Mouse (Mus musculus) MEL (cell line): ENCODE results near the gene Trit1. TPM values are rescaled to one million over a fixed set of nuclear protein-coding genes. Genes with fewer than 3 reads are reported as not detected.

Experiments
- DNase-seq: peaks from one replicate; pipeline ENCODE4 v3.0.0; 2011; ENCODE audit warnings: low read depth, low spot score
- H3K27ac ChIP-seq: 2 replicates; pipeline ENCODE4 v1.5.1; 2012; ENCODE audit warnings: low read depth, mild to moderate bottlenecking, control low read depth, low read length, moderate library complexity; ENCODE audit not compliant: control insufficient read depth
- H3K27me3 ChIP-seq, 2 experiments: fragments of 150-350 bp in 1 of 2; sonication (generic) in 1 of 2; 2 replicates each; pipeline ENCODE4 v1.6.1; 2012; ENCODE audit warnings: low read length in 2 of 2, mild to moderate bottlenecking in 2 of 2, improper control_type of control experiment in 1 of 2, moderate library complexity in 1 of 2; ENCODE audit not compliant: insufficient read depth in 2 of 2, control insufficient read depth in 1 of 2
- H3K36me3 ChIP-seq, 2 experiments: 2 replicates each; pipeline ENCODE4 v1.6.1; 2012 to 2014; ENCODE audit warnings: low read length in 2 of 2, improper control_type of control experiment in 1 of 2, inconsistent platforms in 1 of 2, mild to moderate bottlenecking in 1 of 2; ENCODE audit not compliant: insufficient read depth in 2 of 2, control insufficient read depth in 1 of 2
- H3K4me1 ChIP-seq, 2 experiments: fragments of 150-350 bp in 1 of 2; sonication (generic) in 1 of 2; 2 replicates each; pipeline ENCODE4 v1.6.1; 2012; ENCODE audit warnings: low read length in 2 of 2, improper control_type of control experiment in 1 of 2, mild to moderate bottlenecking in 1 of 2; ENCODE audit not compliant: insufficient read depth in 2 of 2, control insufficient read depth in 1 of 2
- H3K4me3 ChIP-seq, 2 experiments: fragments of 150-350 bp in 1 of 2; sonication (generic) in 1 of 2; 2 replicates each; pipeline ENCODE4 v1.5.1; 2012; ENCODE audit warnings: low read depth in 2 of 2, low read length in 2 of 2, mild to moderate bottlenecking in 2 of 2, moderate library complexity in 2 of 2, control low read depth in 1 of 2, improper control_type of control experiment in 1 of 2; ENCODE audit not compliant: control insufficient read depth in 1 of 2, insufficient read depth in 1 of 2
- H3K79me2 ChIP-seq: 2 replicates; pipeline ENCODE4 v1.6.1; 2012; ENCODE audit warnings: mild to moderate bottlenecking, low read length, moderate library complexity; ENCODE audit not compliant: control insufficient read depth, poor library complexity, insufficient read depth
- H3K9ac ChIP-seq: 2 replicates; pipeline ENCODE4 v1.6.1; 2012; ENCODE audit warnings: low read depth, mild to moderate bottlenecking, control low read depth, low read length, moderate library complexity; ENCODE audit not compliant: control insufficient read depth, poor library complexity, severe bottlenecking
- H3K9me3 ChIP-seq: fragments of 150-350 bp; sonication (generic); replicated peaks from 2 replicates; pipeline ENCODE4 v1.6.1; 2012; ENCODE audit warnings: mild to moderate bottlenecking, low read length, improper control_type of control experiment, moderate library complexity; ENCODE audit not compliant: insufficient read depth
- BHLHE40 ChIP-seq: IDR thresholded peaks from 2 replicates; pipeline ENCODE4 v1.6.1; 2012; ENCODE audit warnings: low read depth, mild to moderate bottlenecking, inconsistent platforms, low read length, improper control_type of control experiment, borderline replicate concordance
- CHD1 ChIP-seq: IDR thresholded peaks from 2 replicates; pipeline ENCODE4 v1.6.1; 2012; ENCODE audit warnings: low read depth, mild to moderate bottlenecking, inconsistent platforms, low read length, improper control_type of control experiment
- E2F4 ChIP-seq: IDR thresholded peaks from 2 replicates; pipeline ENCODE4 v1.6.1; 2011; ENCODE audit warnings: low read depth, low read length, improper control_type of control experiment, borderline replicate concordance
- ELF1 ChIP-seq: IDR thresholded peaks from 2 replicates; pipeline ENCODE4 v1.6.1; 2014; ENCODE audit warnings: low read depth, mild to moderate bottlenecking, inconsistent platforms, low read length, improper control_type of control experiment, moderate library complexity
- GABPA ChIP-seq: IDR thresholded peaks from 2 replicates; pipeline ENCODE4 v1.6.1; 2012; ENCODE audit warnings: low read depth, mild to moderate bottlenecking, inconsistent platforms, low read length, improper control_type of control experiment, moderate library complexity
- GATA1 ChIP-seq: IDR thresholded peaks from 2 replicates; pipeline ENCODE4 v1.6.1; 2011; ENCODE audit warnings: low read depth, low read length, improper control_type of control experiment
- HCFC1 ChIP-seq: IDR thresholded peaks from 2 replicates; pipeline ENCODE4 v1.6.1; 2012; ENCODE audit warnings: low read depth, mild to moderate bottlenecking, inconsistent platforms, low read length, improper control_type of control experiment, moderate library complexity
- JUND ChIP-seq: IDR thresholded peaks from 2 replicates; pipeline ENCODE4 v1.6.1; 2011; ENCODE audit warnings: low read depth, mild to moderate bottlenecking, improper control_type of control experiment, low read length
- KAT2A ChIP-seq: conservative IDR thresholded peaks from 2 replicates; pipeline ENCODE4 v1.6.1; 2012; ENCODE audit warnings: low read depth, low read length, improper control_type of control experiment, inconsistent platforms
- MAFK ChIP-seq: IDR thresholded peaks from 2 replicates; pipeline ENCODE4 v1.6.1; 2011; ENCODE audit warnings: low read depth, mild to moderate bottlenecking, low read length, improper control_type of control experiment, borderline replicate concordance
- MEF2A ChIP-seq: IDR thresholded peaks from 2 replicates; pipeline ENCODE4 v1.6.1; 2014; ENCODE audit warnings: low read depth, mild to moderate bottlenecking, inconsistent platforms, low read length, improper control_type of control experiment; ENCODE audit not compliant: poor library complexity, insufficient replicate concordance, severe bottlenecking; ENCODE audit errors: extremely low read depth
- MXI1 ChIP-seq: IDR thresholded peaks from 2 replicates; pipeline ENCODE4 v1.6.1; 2011; ENCODE audit warnings: mild to moderate bottlenecking, low read depth, low read length, improper control_type of control experiment
- MYB ChIP-seq: IDR thresholded peaks from 2 replicates; pipeline ENCODE4 v1.6.1; 2011; ENCODE audit warnings: mild to moderate bottlenecking, low read depth, low read length, improper control_type of control experiment
- NELFE ChIP-seq: IDR thresholded peaks from 2 replicates; pipeline ENCODE4 v1.6.1; 2011; ENCODE audit warnings: low read depth, low read length, improper control_type of control experiment
- NRF1 ChIP-seq: IDR thresholded peaks from 2 replicates; pipeline ENCODE4 v1.6.1; 2014; ENCODE audit warnings: low read depth, mild to moderate bottlenecking, inconsistent platforms, low read length, improper control_type of control experiment, moderate library complexity; ENCODE audit not compliant: poor library complexity, insufficient read depth, severe bottlenecking
- POLR2A ChIP-seq, 2 experiments: IDR thresholded peaks; 2 replicates each; pipeline ENCODE4 v1.6.1; 2011 to 2012; ENCODE audit warnings: low read length in 2 of 2, mild to moderate bottlenecking in 2 of 2, control low read depth in 1 of 2, improper control_type of control experiment in 1 of 2, low read depth in 1 of 2, moderate library complexity in 1 of 2; ENCODE audit not compliant: control insufficient read depth in 1 of 2, insufficient read depth in 1 of 2, poor library complexity in 1 of 2
- POLR2AphosphoS2 ChIP-seq: IDR thresholded peaks from 2 replicates; pipeline ENCODE4 v1.6.1; 2011; ENCODE audit warnings: low read length, improper control_type of control experiment
- RAD21 ChIP-seq: IDR thresholded peaks from 2 replicates; pipeline ENCODE4 v1.6.1; 2011; ENCODE audit warnings: mild to moderate bottlenecking, low read depth, low read length, improper control_type of control experiment
- TAL1 ChIP-seq: IDR thresholded peaks from 2 replicates; pipeline ENCODE4 v1.6.1; 2012; ENCODE audit warnings: mild to moderate bottlenecking, inconsistent platforms, low read length, moderate library complexity, mixed read lengths
- USF1 ChIP-seq: IDR thresholded peaks from 2 replicates; pipeline ENCODE4 v1.6.1; 2014; ENCODE audit warnings: low read depth, mild to moderate bottlenecking, inconsistent platforms, low read length, improper control_type of control experiment, moderate library complexity
- polyA plus RNA-seq, 2 experiments: library from polyadenylated mRNA; stranded (reverse) in 1 of 2; unstranded in 1 of 2; fragments of >175 nt in 1 of 2; fragments of >200 nt in 1 of 2; gene quantifications; 2 replicates each; pipeline versions ENCODE4 v1.2.1 to v1.2.4; 2012; ENCODE audit warnings: low replicate concordance in 2 of 2, low read depth in 1 of 2; ENCODE audit not compliant: insufficient read length in 2 of 2, insufficient read depth in 1 of 2, missing spikeins in 1 of 2
- total RNA-seq: library from RNA; depleted of rRNA; stranded (reverse); fragments of 300-350 nt; gene quantifications from 2 replicates; pipeline ENCODE4 v1.2.3, GENCODE M21; 2012

Gene Trit1
- total and polyA plus RNA-seq, 3 experiments: 17.9 to 19.6 TPM; not detected in 1

DNA sequence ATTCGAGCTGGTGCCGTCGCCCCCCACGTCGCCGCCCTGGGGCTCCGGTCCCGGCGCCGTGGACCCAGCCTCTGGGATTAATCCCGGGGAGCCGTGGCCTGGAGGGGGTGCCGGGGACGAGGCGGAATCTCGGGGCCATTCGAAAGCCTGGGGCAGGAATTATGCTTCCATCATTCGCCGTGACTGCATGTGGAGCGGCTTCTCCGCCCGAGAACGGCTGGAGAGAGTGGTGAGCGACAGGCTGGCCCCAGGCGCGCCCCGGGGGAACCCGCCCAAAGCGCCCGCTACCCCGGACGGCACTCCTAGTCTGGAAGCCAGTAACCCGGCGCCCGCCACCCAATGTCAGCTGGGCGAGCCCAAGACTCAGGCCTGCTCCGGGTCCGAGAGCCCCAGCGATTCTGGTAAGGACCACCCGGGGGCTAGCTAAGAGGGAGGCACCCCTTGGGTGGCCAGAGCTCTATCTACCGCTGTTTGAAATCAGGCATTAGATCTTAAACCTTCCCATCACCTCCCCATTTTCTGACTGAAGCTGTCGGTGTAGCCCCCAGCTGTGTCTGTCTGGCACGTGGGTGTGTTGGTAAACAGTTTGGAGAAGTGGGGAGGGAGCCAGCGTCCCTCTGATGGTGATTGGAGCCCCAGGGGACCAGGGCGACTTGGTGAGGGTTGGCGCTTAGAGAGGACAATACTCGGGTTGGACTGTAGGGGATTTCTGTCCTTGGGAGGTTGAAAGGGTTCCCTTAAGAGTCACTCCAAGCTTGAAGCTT lies 19.6 kb upstream of the Trit1 start:
- no peaks in the 10 kb centered on the region for H3K79me2 ChIP-seq
- TF ChIP-seq TAL1: no peak
- no peak for TF ChIP-seq POLR2A (IDR thresholded peaks at IDR 0.05; ENCODE audit: control insufficient read depth in 1 of 2, insufficient read depth in 1 of 2, low read depth in 1 of 2, low read length in 2 of 2, poor library complexity in 1 of 2)
- TF ChIP-seq MYB: no peak
- TF ChIP-seq USF1: no peak
- no peak for TF ChIP-seq GATA1
- TF ChIP-seq NRF1: no peak
- no peak for TF ChIP-seq MAFK
- TF ChIP-seq CHD1: no peak
- TF ChIP-seq MXI1: no peak
- TF ChIP-seq BHLHE40: no peak
- TF ChIP-seq POLR2AphosphoS2: no peak
- no peak for TF ChIP-seq NELFE
- TF ChIP-seq MEF2A: no peak
- TF ChIP-seq KAT2A: no peak
- TF ChIP-seq ELF1: no peak
- no peak for TF ChIP-seq JUND
- no peak for TF ChIP-seq RAD21
- no peak for TF ChIP-seq GABPA
- no peak for TF ChIP-seq HCFC1
- no peak for TF ChIP-seq E2F4
- TF ChIP-seq, all 39 proteins: peak for 0
- Histone ChIP-seq H3K4me1 (0 out of 4 replicates have a peak, but pooled peaks cover 0 to 4% of the 10 kb centered on the region in 2 experiments), H3K27ac (no peak overlapping the region), H3K27me3 (peaks cover 0 to 4% of the 10 kb centered on the region in 2 experiments; a peak in 2 of 4 replicates), H3K36me3 (peaks cover 0 to 2% of the 10 kb centered on the region in 2 experiments; a peak in 2 of 4 replicates), H3K4me3 (no peak overlapping the region), H3K9ac (no peak overlapping the region), H3K9me3 (no peaks in the 10 kb centered on the region)
- no peak for DNase-seq
